Mouse (Mus musculus): Measurements from ENCODE around the gene Rmdn2.
A peak's percentile ranks its signal among the peaks of the same experiment; 100 is the strongest.

The Rmdn2 gene

GRCm38 (mm10) chr17:79611545-79611944, at the start of gene Rmdn2:
Gene Rmdn2, plus strand, starts transcription at chr17:79611863.
- DNase-seq (ENCODE audit: inconsistent age in 2 of 2, low spot score in 1 of 2): peak; percentile 71 to 90

- no peak for DNase-seq (ENCODE audit: inconsistent age in 2 of 2, low spot score in 1 of 2)
Observed at GRCm38 (mm10) chr17:79563067-79563620, 48.5 kb upstream of the Rmdn2 start.

GRCm38 (mm10) chr17:79563721-79564120, 47.9 kb upstream of the Rmdn2 start:
- no peak for DNase-seq (ENCODE audit: inconsistent age in 2 of 2, low spot score in 1 of 2)

- no peak for DNase-seq (ENCODE audit: inconsistent age in 2 of 2, low spot score in 1 of 2)
Observed at GRCm38 (mm10) chr17:79565241-79565961, 46.3 kb upstream of the Rmdn2 start.

GRCm38 (mm10) chr17:79568401-79568800, 43.3 kb upstream of the Rmdn2 start:
- no peak for DNase-seq (ENCODE audit: inconsistent age in 2 of 2, low spot score in 1 of 2)

- no peak for DNase-seq (ENCODE audit: inconsistent age in 2 of 2, low spot score in 1 of 2)
Observed at GRCm38 (mm10) chr17:79578328-79578727, 33.3 kb upstream of the Rmdn2 start.

GRCm38 (mm10) chr17:79580264-79580920, 31.3 kb upstream of the Rmdn2 start:
- DNase-seq (ENCODE audit: inconsistent age in 2 of 2, low spot score in 1 of 2): peak; percentile 76 to 93

GRCm38 (mm10) chr17:79583466-79583865, 28.2 kb upstream of the Rmdn2 start:
- DNase-seq (ENCODE audit: inconsistent age in 2 of 2, low spot score in 1 of 2): peak; percentile 60 to 83

DNA sequence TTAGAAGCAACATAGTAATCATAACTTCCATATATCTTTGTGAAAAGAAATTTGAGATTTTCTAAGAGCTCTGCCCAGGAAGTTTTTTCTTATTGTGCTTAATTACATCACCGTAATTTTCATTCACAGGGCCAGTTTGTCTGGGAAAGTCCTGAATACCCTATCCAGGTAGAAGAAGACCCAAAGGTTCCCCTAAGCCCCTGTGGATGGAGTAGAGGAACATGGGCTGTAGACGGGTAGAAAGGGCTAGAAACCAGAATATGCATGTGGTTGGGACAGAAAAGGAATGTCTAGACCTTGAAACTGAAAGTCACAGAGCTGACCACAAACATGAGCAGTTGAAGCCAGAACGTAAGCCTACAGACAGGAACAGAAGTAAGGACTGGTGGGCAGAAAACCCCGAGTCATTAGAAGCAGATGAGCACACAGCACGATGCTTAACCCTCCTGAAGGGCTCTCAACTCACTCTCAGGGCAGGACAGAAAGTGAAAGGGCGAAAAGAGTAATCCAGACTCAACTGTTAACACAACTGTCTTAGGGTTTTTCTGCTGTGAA, 27.3 kb upstream of the Rmdn2 start:
- peak; percentile 37 to 84 for DNase-seq (ENCODE audit: inconsistent age in 2 of 2, low spot score in 1 of 2)

GRCm38 (mm10) chr17:79589913-79590312, 21.8 kb upstream of the Rmdn2 start:
- DNase-seq (ENCODE audit: inconsistent age in 2 of 2, low spot score in 1 of 2): no peak

DNA sequence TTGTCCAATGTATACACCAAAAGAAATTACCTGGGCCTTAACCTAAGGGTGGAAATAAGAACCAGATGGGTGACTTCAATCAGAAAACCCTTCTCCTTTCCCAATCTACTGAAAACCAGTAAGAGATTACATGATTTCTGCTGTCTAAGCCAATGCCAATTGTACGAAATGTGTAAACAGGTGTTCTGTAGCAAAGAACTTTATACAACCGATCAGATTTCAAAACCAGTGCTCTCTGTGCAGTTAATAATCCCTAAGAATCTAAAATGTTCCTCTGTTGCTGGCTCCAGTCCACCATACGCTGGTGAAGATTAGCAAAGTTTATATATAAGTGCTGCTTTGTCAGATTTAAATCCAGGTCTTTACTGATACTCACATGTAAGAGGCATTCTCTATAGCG, 15.7 kb upstream of the Rmdn2 start:
- DNase-seq (ENCODE audit: inconsistent age in 2 of 2, low spot score in 1 of 2): no peak

DNA sequence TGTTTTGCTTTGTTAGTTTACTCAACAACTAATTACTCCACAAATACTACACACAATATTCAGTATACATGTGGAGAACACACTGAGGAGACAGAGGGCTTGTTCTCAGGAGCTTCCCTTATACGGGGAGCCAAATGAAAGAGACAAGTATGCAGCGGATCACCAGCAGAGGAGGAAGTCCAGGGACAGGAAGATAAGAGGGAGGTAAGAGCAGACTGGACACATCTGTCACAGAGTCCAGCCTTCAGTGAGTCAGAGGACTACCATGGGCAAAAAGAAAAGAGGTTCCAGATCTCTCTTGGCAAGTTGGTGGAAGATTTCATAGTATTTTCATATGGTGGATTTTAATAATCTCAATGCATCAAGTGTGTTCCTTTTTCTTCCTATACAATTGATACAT, 13.5 kb upstream of the Rmdn2 start:
- peak; percentile 59 to 78 for DNase-seq (ENCODE audit: inconsistent age in 2 of 2, low spot score in 1 of 2)

- peak in 1 of 2 experiments; percentile 54 for DNase-seq (ENCODE audit: inconsistent age in 2 of 2, low spot score in 1 of 2)
Observed at GRCm38 (mm10) chr17:79598596-79599577, 12.8 kb upstream of the Rmdn2 start.

- DNase-seq (ENCODE audit: inconsistent age in 2 of 2, low spot score in 1 of 2): peak; percentile 50 to 62
Observed at GRCm38 (mm10) chr17:79600108-79600507, 11.6 kb upstream of the Rmdn2 start.

DNA sequence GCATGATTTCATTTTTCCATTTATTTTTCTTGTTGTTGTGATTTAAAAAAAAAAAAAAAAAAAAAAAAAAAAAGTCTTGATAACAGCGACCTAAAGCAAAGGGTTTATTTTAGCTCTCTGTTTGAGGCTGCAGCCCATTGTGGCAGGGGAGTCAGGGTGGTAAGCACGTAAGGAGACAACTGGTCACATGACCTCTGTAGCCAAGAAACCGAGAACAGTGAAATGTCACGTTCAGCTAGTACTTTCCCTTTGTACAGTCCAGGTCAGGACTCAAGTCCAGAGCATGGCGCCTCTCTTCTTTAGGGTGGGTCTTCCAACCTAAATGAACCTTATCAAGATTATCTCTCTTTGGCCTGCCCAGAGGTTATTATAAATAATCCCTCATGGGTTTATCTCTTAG, 9.3 kb upstream of the Rmdn2 start:
- DNase-seq (ENCODE audit: inconsistent age in 2 of 2, low spot score in 1 of 2): peak in 1 of 2 experiments; percentile 26

DNA sequence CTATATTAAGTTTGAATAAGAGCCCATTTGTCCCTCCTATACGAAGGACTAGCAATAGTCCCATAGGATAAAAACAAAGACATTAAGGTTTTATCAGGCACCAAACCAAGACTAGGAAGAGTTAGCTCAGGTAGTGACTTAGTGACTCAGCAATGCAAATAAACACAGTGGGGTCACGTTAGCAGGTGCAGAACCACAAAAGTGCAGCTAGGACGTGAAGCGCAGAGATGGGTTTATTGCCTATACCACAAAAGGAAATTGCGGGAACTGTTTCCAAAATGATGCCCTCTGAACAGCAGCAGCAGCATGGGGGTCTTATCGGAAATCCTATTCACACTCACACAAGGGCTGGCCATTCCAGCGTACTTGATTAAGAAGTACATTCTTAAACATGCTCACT, 8.2 kb upstream of the Rmdn2 start:
- peak in 1 of 2 experiments; percentile 19 for DNase-seq (ENCODE audit: inconsistent age in 2 of 2, low spot score in 1 of 2)

DNA sequence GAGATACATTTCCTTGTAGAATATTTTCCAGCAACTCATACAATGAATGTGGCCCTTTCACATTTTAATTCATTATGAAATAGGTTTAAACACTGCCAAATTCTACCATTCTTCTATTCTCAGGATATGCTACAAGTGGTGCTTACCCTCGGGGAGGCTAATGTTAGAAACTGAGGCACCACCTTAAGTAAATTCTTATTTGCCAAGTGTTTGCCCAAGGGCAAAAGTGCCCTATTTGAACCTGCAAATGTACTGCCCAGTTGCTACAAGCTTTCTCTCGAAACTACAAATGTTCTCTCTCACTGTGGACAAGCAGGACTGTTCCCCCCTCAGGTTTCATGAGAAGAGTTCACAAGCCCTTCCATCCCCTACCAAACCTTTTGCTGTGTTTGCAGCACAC, 5.9 kb upstream of the Rmdn2 start:
- DNase-seq (ENCODE audit: inconsistent age in 2 of 2, low spot score in 1 of 2): no peak

GRCm38 (mm10) chr17:79609697-79610096, 2.0 kb upstream of the Rmdn2 start:
- DNase-seq (ENCODE audit: inconsistent age in 2 of 2, low spot score in 1 of 2): peak in 1 of 2 experiments; percentile 51

DNA sequence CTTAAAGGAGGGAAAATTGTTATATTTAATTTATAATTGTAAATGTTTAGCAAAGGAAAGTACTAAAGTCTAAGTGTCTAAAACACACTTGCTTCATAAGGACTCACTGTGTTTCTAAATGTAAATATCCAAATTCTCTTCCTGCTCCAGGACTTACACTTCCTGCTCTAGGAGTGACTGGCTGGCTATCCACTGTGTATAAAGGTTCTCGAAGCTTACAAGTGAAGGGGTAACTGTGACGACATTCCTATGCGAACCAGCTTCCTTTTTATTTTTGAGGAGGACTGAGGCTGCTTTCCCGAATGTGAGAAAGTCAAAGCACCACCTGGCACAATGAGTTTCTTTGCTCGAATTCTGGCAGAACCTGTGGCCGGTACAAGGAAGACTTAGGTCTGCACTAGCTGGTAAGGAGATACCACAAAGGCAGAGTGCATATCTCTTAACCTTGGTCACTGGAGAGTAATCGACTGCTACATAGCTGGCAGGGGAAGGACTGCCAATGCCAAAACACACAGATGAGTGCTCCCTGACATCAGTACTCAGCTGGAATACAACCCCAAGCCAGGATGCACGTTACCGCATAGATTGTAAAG, 1.4 kb upstream of the Rmdn2 start:
- peak; percentile 55 to 87 for DNase-seq (ENCODE audit: inconsistent age in 2 of 2, low spot score in 1 of 2)

All from adrenal gland, adult (tissue).